ENCODE assay signal across 17 mouse cellular contexts in the genomic region with DNA sequence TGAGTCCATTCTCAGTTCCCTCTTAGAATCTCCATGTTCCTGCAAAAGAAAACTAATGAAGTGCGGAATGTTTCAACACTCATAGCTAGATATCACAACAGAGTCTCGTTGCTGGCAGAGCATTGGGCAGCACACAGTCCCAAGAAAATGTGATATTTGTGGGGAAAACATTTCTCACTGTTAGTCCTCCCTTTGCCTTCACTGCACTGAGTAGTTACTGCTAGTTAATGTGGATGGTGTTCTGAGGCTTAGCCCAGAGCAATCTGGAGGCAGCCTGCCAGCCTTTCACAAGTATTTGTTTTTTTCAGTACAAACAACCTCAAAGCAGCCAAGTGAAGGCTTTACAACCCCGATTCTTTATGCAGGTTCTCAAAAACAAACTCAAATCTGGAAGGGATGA.
DNase-seq lines count a peak whose midpoint lies in the region; ATAC-seq lines count a peak whose summit lies in the region.
"Had no signal": no experiment of that assay in that cellular context is flagged by ENCODE, and none has a peak within 500 bp of the region (broad histone marks: within the 10 kb centered on the region; RNA-seq: fewer than 3 reads in every experiment).

No protein-coding gene starts in this region.

- H3K27ac ChIP-seq in forebrain, embryonic 14.5 days (ENCODE audit: low read depth, low read length): no peak overlapping the region
- no peak overlapping the region for H3K27ac ChIP-seq in forebrain, embryonic 12.5 days
- H3K27ac ChIP-seq: heart, embryonic 15.5 days; layer of hippocampus, adult 2 months; limb, embryonic 10.5 days; liver, embryonic 13.5 days had no signal

- no peak for ATAC-seq in forebrain, embryonic 14.5 days
- no peak for ATAC-seq in forebrain, embryonic 12.5 days (ENCODE audit: low FRiP score)

- H3K27me3 ChIP-seq in forebrain, embryonic 14.5 days (replicated peaks; ENCODE audit: control insufficient read depth, insufficient read depth, low read length): no peaks in the 10 kb centered on the region
- no peaks in the 10 kb centered on the region for H3K27me3 ChIP-seq in forebrain, embryonic 12.5 days
- H3K27me3 ChIP-seq: heart, embryonic 15.5 days; liver, embryonic 13.5 days had no signal

- H3K9ac ChIP-seq in forebrain, embryonic 14.5 days (ENCODE audit: low read length): no peak overlapping the region
- H3K9ac ChIP-seq in forebrain, embryonic 12.5 days: no peak overlapping the region
- H3K9ac ChIP-seq: heart, embryonic 15.5 days; liver, embryonic 13.5 days had no signal

- no peaks in the 10 kb centered on the region for H3K36me3 ChIP-seq in forebrain, embryonic 14.5 days (ENCODE audit: control insufficient read depth, insufficient read depth, low read length)
- H3K36me3 ChIP-seq in forebrain, embryonic 12.5 days (replicated peaks): no peaks in the 10 kb centered on the region
- H3K36me3 ChIP-seq: heart, embryonic 15.5 days; limb, embryonic 10.5 days; liver, embryonic 13.5 days had no signal

- 65% methylated on average over 3 of the region's 3 CpGs for WGBS in forebrain, embryonic 14.5 days
- 73% methylated on average over 3 of the region's 3 CpGs for WGBS in forebrain, embryonic 12.5 days

- DNase-seq in forebrain, embryonic 14.5 days (ENCODE audit: low spot score): peak; percentile 45
- DNase-seq in kidney, postnatal 10 days: peak; percentile 22
- no peak for DNase-seq in kidney, adult 11 months
- DNase-seq in urinary bladder, postnatal 14 days (ENCODE audit: low spot score): peak; percentile 24
- DNase-seq in urinary bladder, postnatal 10 days (ENCODE audit: low spot score): no peak
- peak; percentile 10 for DNase-seq in skeletal muscle tissue, adult 2 months (ENCODE audit: low read depth, low spot score)
- no peak for DNase-seq in spleen, postnatal 4 days (ENCODE audit: low spot score in 2 of 2)
- DNase-seq: adrenal gland, adult 2 months; cerebellum, adult 11-12 months; cerebellum, postnatal 36 days; liver, embryonic 13.5 days; midbrain, embryonic 14.5 days; thymus, adult 18-20 months had no signal

- no peak overlapping the region for H3K4me3 ChIP-seq in forebrain, embryonic 14.5 days (ENCODE audit: low read depth, low read length)
- H3K4me3 ChIP-seq in forebrain, embryonic 12.5 days (replicated peaks): no peak overlapping the region
- H3K4me3 ChIP-seq: heart, embryonic 15.5 days; layer of hippocampus, adult 2 months; limb, embryonic 10.5 days; liver, embryonic 13.5 days had no signal

- H3K9me3 ChIP-seq in forebrain, embryonic 14.5 days (replicated peaks; ENCODE audit: control insufficient read depth, low read length): no peaks in the 10 kb centered on the region
- H3K9me3 ChIP-seq in forebrain, embryonic 12.5 days: no peaks in the 10 kb centered on the region
- H3K9me3 ChIP-seq: heart, embryonic 15.5 days; limb, embryonic 10.5 days; liver, embryonic 13.5 days had no signal

- no peaks in the 10 kb centered on the region for H3K4me1 ChIP-seq in forebrain, embryonic 14.5 days (ENCODE audit: control insufficient read depth, insufficient read depth, low read length)
- no peaks in the 10 kb centered on the region for H3K4me1 ChIP-seq in forebrain, embryonic 12.5 days
- H3K4me1 ChIP-seq: heart, embryonic 15.5 days; limb, embryonic 10.5 days; liver, embryonic 13.5 days had no signal

- no peak overlapping the region for H3K4me2 ChIP-seq in forebrain, embryonic 14.5 days (ENCODE audit: low read length)
- H3K4me2 ChIP-seq in forebrain, embryonic 12.5 days: no peak overlapping the region
- H3K4me2 ChIP-seq: heart, embryonic 15.5 days; liver, embryonic 13.5 days had no signal

Comparison
In these comparisons a context has a peak if more than half of its experiments do, and no peak if none do; other contexts are left out.
1. DNase-seq: peak in forebrain, embryonic 14.5 days (single experiment), kidney, postnatal 10 days (single experiment), urinary bladder, postnatal 14 days (single experiment) and skeletal muscle tissue, adult 2 months (single experiment); none in kidney, adult 11 months (single experiment), urinary bladder, postnatal 10 days (single experiment) and spleen, postnatal 4 days (0 of 2).